Mouse (Mus musculus): ENCODE measurements around the gene Vsig10. TPM values are rescaled to one million over a fixed set of nuclear protein-coding genes. Genes with fewer than 3 reads are reported as not detected.
"Not testable (repeated sequence)": the region's sequence is repeated elsewhere in the genome, so short reads cannot be mapped to it uniquely, and the experiment has no call there.

Vsig10 gene
- polyA plus RNA-seq, 1 experiment from 2014 or later = 8.1 TPM

GRCm38 (mm10) chr5:117285266-117285665, 33.6 kb upstream of the Vsig10 start:
- no peaks in the 10 kb centered on the region; the same call in 1 of the 2 replicates for H3K9me3 ChIP-seq
- ATAC-seq (ENCODE audit: extremely low read depth, insufficient number of reproducible peaks, low FRiP score, low TSS enrichment) = no peak
- no peaks in the 10 kb centered on the region for H3K27me3 ChIP-seq (replicated peaks)
- no peak overlapping the region for H3K9ac ChIP-seq
- no peak overlapping the region for H3K4me3 ChIP-seq
- 82% methylated on average over 4 of the region's 4 CpGs for WGBS
- H3K27ac ChIP-seq (replicated peaks) = no peak overlapping the region
- peaks cover 51% of the 10 kb centered on the region for H3K36me3 ChIP-seq
- no peak overlapping the region for H3K4me2 ChIP-seq
- H3K4me1 ChIP-seq = peaks cover 37% of the 10 kb centered on the region

- Histone ChIP-seq H3K9ac (peak overlapping the region; percentile 92), H3K27me3 (replicated peaks) (no peaks in the 10 kb centered on the region), H3K9me3 (peaks cover under 1% of the 10 kb centered on the region), H3K27ac (replicated peaks) (no peak overlapping the region), H3K4me3 (peak overlapping the region; percentile 88), H3K4me2 (peak overlapping the region; percentile 84), H3K4me1 (peaks cover 35% of the 10 kb centered on the region), H3K36me3 (peaks cover 43% of the 10 kb centered on the region)
- 51% methylated on average over 3 of the region's 3 CpGs for WGBS
- no peak for ATAC-seq (ENCODE audit: extremely low read depth, insufficient number of reproducible peaks, low FRiP score, low TSS enrichment)
Measured at GRCm38 (mm10) chr5:117286286-117286685, 32.6 kb upstream of the Vsig10 start.

- Histone ChIP-seq H3K27ac (replicated peaks) (peak within 1 kb of the TSS; percentile 75), H3K9me3 (peaks cover 5% of the 10 kb centered on the region), H3K27me3 (replicated peaks) (no peaks in the 10 kb centered on the region), H3K36me3 (peaks cover 35% of the 10 kb centered on the region), H3K4me3 (peak within 1 kb of the TSS; percentile 88), H3K4me2 (peak within 1 kb of the TSS; percentile 84), H3K9ac (peak within 1 kb of the TSS; percentile 92), H3K4me1 (peaks cover 35% of the 10 kb centered on the region)
- WGBS = under 1% methylated on average over 73 of the region's 77 CpGs
- peak; percentile 95 for ATAC-seq (ENCODE audit: extremely low read depth, insufficient number of reproducible peaks, low FRiP score, low TSS enrichment)
Measured at GRCm38 (mm10) chr5:117286831-117287822, 31.8 kb upstream of the Vsig10 start, which contains the start of gene Pebp1. Gene Pebp1 (minus strand): TSS chr5:117287625.

GRCm38 (mm10) chr5:117289646-117290045, 29.2 kb upstream of the Vsig10 start:
- H3K27me3 ChIP-seq (replicated peaks) = no peaks in the 10 kb centered on the region
- no peak overlapping the region for H3K4me3 ChIP-seq
- H3K36me3 ChIP-seq = peaks cover 14% of the 10 kb centered on the region
- H3K4me2 ChIP-seq = no peak overlapping the region
- peaks cover 30% of the 10 kb centered on the region for H3K4me1 ChIP-seq
- H3K27ac ChIP-seq (replicated peaks) = no peak overlapping the region
- H3K9me3 ChIP-seq = peaks cover 5% of the 10 kb centered on the region
- ATAC-seq (ENCODE audit: extremely low read depth, insufficient number of reproducible peaks, low FRiP score, low TSS enrichment) = no peak
- H3K9ac ChIP-seq = no peak overlapping the region

- peaks cover 10% of the 10 kb centered on the region for H3K36me3 ChIP-seq
- no peaks in the 10 kb centered on the region for H3K27me3 ChIP-seq (replicated peaks)
- no peak overlapping the region for H3K9ac ChIP-seq
- no peak overlapping the region for H3K27ac ChIP-seq (replicated peaks)
- 80% methylated on average over 2 of the region's 2 CpGs for WGBS
- H3K4me2 ChIP-seq = no peak overlapping the region
- no peak overlapping the region for H3K4me3 ChIP-seq
- no peak for ATAC-seq (ENCODE audit: extremely low read depth, insufficient number of reproducible peaks, low FRiP score, low TSS enrichment)
- peaks cover 25% of the 10 kb centered on the region for H3K4me1 ChIP-seq
- H3K9me3 ChIP-seq = peaks cover 5% of the 10 kb centered on the region
Measured at GRCm38 (mm10) chr5:117290081-117290480, 28.8 kb upstream of the Vsig10 start.

GRCm38 (mm10) chr5:117291312-117291711, 27.6 kb upstream of the Vsig10 start:
- Histone ChIP-seq H3K27me3 (replicated peaks) (no peaks in the 10 kb centered on the region), H3K36me3 (no peaks in the 10 kb centered on the region), H3K4me3 (no peak overlapping the region), H3K9ac (no peak overlapping the region), H3K27ac (replicated peaks) (no peak overlapping the region), H3K4me1 (peaks cover 13% of the 10 kb centered on the region), H3K9me3 (peaks cover 5% of the 10 kb centered on the region), H3K4me2 (no peak overlapping the region)
- 77% methylated on average over 3 of the region's 3 CpGs for WGBS
- ATAC-seq (ENCODE audit: extremely low read depth, insufficient number of reproducible peaks, low FRiP score, low TSS enrichment) = no peak

GRCm38 (mm10) chr5:117292547-117292946, 26.3 kb upstream of the Vsig10 start:
- H3K4me3 ChIP-seq = no peak overlapping the region
- H3K4me2 ChIP-seq = no peak overlapping the region
- no peaks in the 10 kb centered on the region for H3K27me3 ChIP-seq (replicated peaks)
- 61% methylated on average over 6 of the region's 6 CpGs for WGBS
- H3K9me3 ChIP-seq = peaks cover 5% of the 10 kb centered on the region
- no peaks in the 10 kb centered on the region for H3K36me3 ChIP-seq
- H3K27ac ChIP-seq (replicated peaks) = no peak overlapping the region
- no peak overlapping the region for H3K9ac ChIP-seq
- no peak for ATAC-seq (ENCODE audit: extremely low read depth, insufficient number of reproducible peaks, low FRiP score, low TSS enrichment)
- peaks cover 9% of the 10 kb centered on the region for H3K4me1 ChIP-seq

- not testable (repeated sequence) for H3K9me3 ChIP-seq; H3K36me3 ChIP-seq; H3K9ac ChIP-seq; H3K27ac ChIP-seq (replicated peaks); H3K4me2 ChIP-seq; H3K4me3 ChIP-seq; H3K27me3 ChIP-seq (replicated peaks); ATAC-seq (ENCODE audit: extremely low read depth, insufficient number of reproducible peaks, low FRiP score, low TSS enrichment); H3K4me1 ChIP-seq
- 73% methylated on average over 3 of the region's 3 CpGs for WGBS
Measured at GRCm38 (mm10) chr5:117293776-117294175, 25.1 kb upstream of the Vsig10 start.

- WGBS = 89% methylated on average over 8 of the region's 8 CpGs
- H3K27ac ChIP-seq (replicated peaks) = no peak overlapping the region
- no peak for ATAC-seq (ENCODE audit: extremely low read depth, insufficient number of reproducible peaks, low FRiP score, low TSS enrichment)
- H3K36me3 ChIP-seq = no peaks in the 10 kb centered on the region
- no peaks in the 10 kb centered on the region for H3K27me3 ChIP-seq (replicated peaks)
- H3K4me3 ChIP-seq = no peak overlapping the region
- peaks cover 5% of the 10 kb centered on the region for H3K9me3 ChIP-seq
- H3K4me2 ChIP-seq = no peak overlapping the region
- no peak overlapping the region for H3K9ac ChIP-seq
- no peaks in the 10 kb centered on the region for H3K4me1 ChIP-seq
Measured at GRCm38 (mm10) chr5:117295011-117295410, 23.9 kb upstream of the Vsig10 start.

- ATAC-seq (ENCODE audit: extremely low read depth, insufficient number of reproducible peaks, low FRiP score, low TSS enrichment) = no peak
- 50% methylated on average over 3 of the region's 3 CpGs for WGBS
- Histone ChIP-seq H3K27ac (replicated peaks) (no peak overlapping the region), H3K4me2 (no peak overlapping the region), H3K4me1 (peaks cover 17% of the 10 kb centered on the region), H3K36me3 (no peaks in the 10 kb centered on the region), H3K27me3 (replicated peaks) (no peaks in the 10 kb centered on the region), H3K4me3 (no peak overlapping the region), H3K9ac (no peak overlapping the region), H3K9me3 (peaks cover 4% of the 10 kb centered on the region; the same call in 1 of the 2 replicates)
Measured at GRCm38 (mm10) chr5:117302899-117303298, 16.0 kb upstream of the Vsig10 start.

GRCm38 (mm10) chr5:117303691-117304579, 14.9 kb upstream of the Vsig10 start:
- H3K27ac ChIP-seq (replicated peaks) = peak overlapping the region; percentile 39; the same call in 1 of the 2 replicates
- H3K36me3 ChIP-seq = no peaks in the 10 kb centered on the region
- whole genome bisulfite sequencing = 40% methylated on average over 18 of the region's 18 CpGs
- no peaks in the 10 kb centered on the region for H3K27me3 ChIP-seq (replicated peaks)
- H3K9me3 ChIP-seq = peaks cover 4% of the 10 kb centered on the region; the same call in 1 of the 2 replicates
- H3K4me2 ChIP-seq = no peak overlapping the region
- no peak overlapping the region for H3K4me3 ChIP-seq
- no peak for ATAC-seq (ENCODE audit: extremely low read depth, insufficient number of reproducible peaks, low FRiP score, low TSS enrichment)
- peaks cover 17% of the 10 kb centered on the region for H3K4me1 ChIP-seq
- no peak overlapping the region for H3K9ac ChIP-seq

All from heart, embryonic 13.5 days (tissue).